Mouse (Mus musculus) kidney, adult 11 months (tissue): ENCODE results near the gene Ehmt2.
A peak's percentile ranks its signal among the peaks of the same experiment; 100 is the strongest.
"Not testable (repeated sequence)": the region's sequence is repeated elsewhere in the genome, so short reads cannot be mapped to it uniquely, and the experiment has no call there.

Experiments used
- DNase-seq: peaks from one replicate; pipeline ENCODE4 v3.0.0; 2022

Ehmt2 gene

GRCm38 (mm10) chr17:34955884-34956283, 57.6 kb downstream of the Ehmt2 start:
- no peak for DNase-seq

GRCm38 (mm10) chr17:34956340-34956739, 58.1 kb downstream of the Ehmt2 start:
- DNase-seq: no peak

DNA sequence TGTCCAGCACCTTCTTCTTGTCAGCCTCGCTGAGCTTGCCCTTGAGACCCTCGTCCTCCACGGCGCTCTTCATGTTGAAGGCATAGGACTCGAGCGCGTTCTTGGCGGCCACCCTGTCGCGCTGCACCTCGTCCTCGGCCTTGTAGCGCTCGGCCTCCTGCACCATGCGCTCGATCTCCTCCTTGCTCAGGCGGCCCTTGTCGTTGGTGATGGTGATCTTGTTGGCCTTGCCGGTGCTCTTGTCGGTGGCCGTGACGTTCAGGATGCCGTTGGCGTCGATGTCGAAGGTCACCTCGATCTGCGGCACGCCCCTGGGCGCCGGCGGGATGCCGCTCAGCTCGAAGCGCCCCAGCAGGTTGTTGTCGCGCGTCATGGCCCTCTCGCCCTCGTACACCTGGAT, 59.0 kb downstream of the Ehmt2 start:
- DNase-seq: not testable (repeated sequence)

DNA sequence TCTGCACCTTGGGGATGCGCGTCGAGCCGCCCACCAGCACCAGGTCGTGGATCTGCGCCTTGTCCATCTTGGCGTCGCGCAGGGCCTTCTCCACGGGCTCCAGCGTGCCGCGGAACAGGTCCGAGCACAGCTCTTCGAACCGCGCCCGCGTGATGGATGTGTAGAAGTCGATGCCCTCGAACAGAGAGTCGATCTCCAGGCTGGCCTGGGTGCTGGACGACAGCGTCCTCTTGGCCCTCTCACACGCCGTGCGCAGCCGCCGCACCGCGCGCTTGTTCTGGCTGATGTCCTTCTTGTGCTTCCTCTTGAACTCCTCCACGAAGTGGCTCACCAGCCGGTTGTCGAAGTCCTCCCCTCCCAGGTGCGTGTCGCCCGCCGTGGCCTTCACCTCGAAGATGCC, 59.7 kb downstream of the Ehmt2 start:
- DNase-seq: not testable (repeated sequence)

- DNase-seq: not testable (repeated sequence)
Measured at GRCm38 (mm10) chr17:34958734-34959129, 60.5 kb downstream of the Ehmt2 start.

- DNase-seq: peak; percentile 92
Measured at GRCm38 (mm10) chr17:34959130-34959778, 61.0 kb downstream of the Ehmt2 start, which contains the start of gene Hspa1b. Gene Hspa1b, minus strand, starts transcription at chr17:34959238.

DNA sequence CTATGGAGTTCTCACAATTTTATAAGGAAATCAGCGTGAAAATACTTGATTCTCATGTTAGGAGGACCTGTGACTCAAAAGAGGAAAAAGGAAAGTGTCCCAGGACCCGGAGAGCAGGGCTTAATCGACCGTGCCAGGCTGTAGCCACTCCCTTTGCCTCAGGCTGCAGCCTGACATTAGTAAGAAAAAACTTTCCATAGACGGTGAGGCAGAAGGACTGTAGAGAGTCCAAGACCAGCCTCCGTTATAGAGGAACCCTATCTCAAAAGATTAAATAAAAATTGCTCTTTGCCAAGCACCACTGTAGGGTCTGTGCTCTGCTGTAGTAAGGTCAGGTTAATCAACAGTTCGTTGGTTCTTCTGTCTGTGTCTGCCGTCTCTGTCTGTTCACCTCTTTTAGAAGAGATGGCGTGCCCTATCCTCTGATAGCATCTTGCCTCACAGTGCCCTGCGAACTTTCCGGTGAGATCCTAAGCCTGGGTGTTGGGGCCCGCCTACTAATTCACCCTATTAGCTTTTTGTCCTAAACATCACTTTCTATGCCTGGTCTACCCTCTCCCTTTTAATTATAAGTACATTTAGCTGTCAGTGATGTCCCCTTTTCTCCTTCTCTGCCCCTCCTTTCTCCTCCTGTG, 61.7 kb downstream of the Ehmt2 start:
- peak; percentile 77 for DNase-seq

DNA sequence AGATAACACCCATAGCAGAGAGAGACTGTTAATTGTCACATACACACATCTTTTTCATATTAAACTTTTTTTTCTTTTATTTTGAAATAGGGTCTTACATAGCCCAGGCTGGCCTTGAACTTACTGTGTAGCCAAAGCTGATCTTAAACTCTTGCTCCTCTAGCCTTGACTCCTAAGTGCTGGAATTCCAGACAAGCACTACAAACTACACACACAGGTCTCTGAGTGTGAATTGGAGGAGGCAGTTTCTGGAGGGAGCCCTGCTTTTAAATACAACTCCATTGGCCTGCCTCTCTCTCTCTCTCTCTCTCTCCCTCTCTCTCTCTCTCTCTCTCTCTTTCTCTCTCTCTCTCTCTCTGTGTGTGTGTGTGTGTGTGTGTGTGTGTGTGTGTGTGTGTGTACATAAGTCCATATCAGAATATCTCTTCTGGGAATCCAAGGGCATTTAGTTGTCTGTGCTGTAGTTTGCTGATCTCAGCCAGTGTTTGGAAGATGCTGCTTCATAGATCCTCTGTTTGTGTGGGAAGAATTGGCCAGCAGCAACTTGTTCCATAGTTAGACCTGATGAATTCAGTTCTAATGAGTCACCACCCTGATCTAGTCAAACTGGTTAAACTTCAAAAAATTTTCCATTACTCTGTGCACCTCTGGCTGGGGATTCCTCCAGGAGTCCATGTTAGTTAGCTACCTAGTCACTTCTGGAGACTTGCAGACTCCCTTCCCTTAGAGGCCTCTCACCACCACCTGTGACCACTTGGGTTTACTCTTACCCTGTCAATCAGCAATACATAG, 62.6 kb downstream of the Ehmt2 start:
- DNase-seq: no peak

GRCm38 (mm10) chr17:34962125-34962524, 63.9 kb downstream of the Ehmt2 start:
- DNase-seq: no peak

- no peak for DNase-seq
Measured at GRCm38 (mm10) chr17:34962841-34963240, 64.6 kb downstream of the Ehmt2 start.
